Mouse (Mus musculus): Measurements from ENCODE around the gene Slc39a10. TPM values are rescaled to one million over a fixed set of nuclear protein-coding genes. Genes with fewer than 3 reads are reported as not detected.
A peak's percentile ranks its signal among the peaks of the same experiment; 100 is the strongest.

Slc39a10 gene
- total and polyA plus RNA-seq, 2 experiments from 2014 or later = 8.4 to 29.7 TPM

GRCm38 (mm10) chr1:46922904-46923303 lies 30.3 kb upstream of the Slc39a10 start:
- no peaks in the 10 kb centered on the region for H3K4me1 ChIP-seq (ENCODE audit: control insufficient read depth, insufficient read depth)
- ATAC-seq (ENCODE audit: insufficient read depth, low read depth) = no peak
- no peak overlapping the region for H3K4me3 ChIP-seq (ENCODE audit: low read depth, low read length)
- H3K9ac ChIP-seq (replicated peaks; ENCODE audit: low read depth, low read length) = no peak overlapping the region
- no peak overlapping the region for H3K4me2 ChIP-seq (ENCODE audit: low read depth, low read length)
- WGBS = 90% methylated on average over 7 of the region's 7 CpGs
- TF ChIP-seq CTCF (IDR thresholded peaks at IDR 0.05; ENCODE audit: low read depth) = no peak
- TF ChIP-seq EP300 (IDR thresholded peaks at IDR 0.05; ENCODE audit: low read depth) = no peak
- no peaks in the 10 kb centered on the region for H3K27me3 ChIP-seq (ENCODE audit: control insufficient read depth, insufficient read depth, low read length)
- no peak for DNase-seq (ENCODE audit: low spot score)
- H3K9me3 ChIP-seq (replicated peaks; ENCODE audit: control insufficient read depth, low read length) = no peaks in the 10 kb centered on the region
- H3K27ac ChIP-seq (ENCODE audit: low read depth) = no peak overlapping the region
- no peaks in the 10 kb centered on the region for H3K36me3 ChIP-seq (replicated peaks; ENCODE audit: control insufficient read depth, insufficient read depth, low read length)

DNA sequence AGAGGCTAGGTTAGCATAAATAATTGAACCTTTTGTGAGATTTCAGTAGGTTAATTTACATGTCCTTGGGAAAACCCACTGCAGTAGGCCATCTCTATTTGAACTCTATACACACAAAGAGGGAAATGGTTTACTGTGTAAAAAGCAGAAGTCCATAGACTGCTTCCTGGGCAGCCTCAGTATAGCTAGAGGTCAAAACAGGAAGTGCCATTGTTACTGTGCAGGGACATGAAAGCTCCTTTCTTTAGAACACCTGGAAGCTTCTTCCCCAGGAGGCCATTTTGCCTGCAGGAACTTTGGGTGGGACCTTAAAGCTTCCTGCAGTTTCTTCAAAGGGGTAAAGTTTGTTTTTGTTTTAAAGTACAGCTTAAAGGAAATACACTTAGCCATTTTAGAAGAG lies 29.0 kb upstream of the Slc39a10 start:
- no peak for DNase-seq (ENCODE audit: low spot score)
- no peaks in the 10 kb centered on the region for H3K27me3 ChIP-seq (ENCODE audit: control insufficient read depth, insufficient read depth, low read length)

GRCm38 (mm10) chr1:46916237-46916636 lies 23.6 kb upstream of the Slc39a10 start:
- no peaks in the 10 kb centered on the region for H3K36me3 ChIP-seq (replicated peaks; ENCODE audit: control insufficient read depth, insufficient read depth, low read length)
- no peak overlapping the region for H3K4me3 ChIP-seq (ENCODE audit: low read depth, low read length)
- no peak overlapping the region for H3K4me2 ChIP-seq (ENCODE audit: low read depth, low read length)
- no peak overlapping the region for H3K9ac ChIP-seq (replicated peaks; ENCODE audit: low read depth, low read length)
- ATAC-seq (ENCODE audit: insufficient read depth, low read depth) (no peak), DNase-seq (ENCODE audit: low spot score) (no peak)
- H3K9me3 ChIP-seq (replicated peaks; ENCODE audit: control insufficient read depth, low read length) = peaks cover 3% of the 10 kb centered on the region; the same call in 1 of the 2 replicates
- H3K27ac ChIP-seq (ENCODE audit: low read depth) = no peak overlapping the region
- H3K27me3 ChIP-seq (ENCODE audit: control insufficient read depth, insufficient read depth, low read length) = no peaks in the 10 kb centered on the region
- TF ChIP-seq CTCF (IDR thresholded peaks at IDR 0.05; ENCODE audit: low read depth) = no peak
- no peak for TF ChIP-seq EP300 (IDR thresholded peaks at IDR 0.05; ENCODE audit: low read depth)
- no peaks in the 10 kb centered on the region for H3K4me1 ChIP-seq (ENCODE audit: control insufficient read depth, insufficient read depth)

More for the DNA sequence above, 29.0 kb upstream of the Slc39a10 start:
- no peak overlapping the region for H3K27ac ChIP-seq (ENCODE audit: low read depth)
- no peak overlapping the region for H3K4me2 ChIP-seq (ENCODE audit: low read depth, low read length)
- no peak overlapping the region for H3K9ac ChIP-seq (replicated peaks; ENCODE audit: low read depth, low read length)
- peak; percentile 36; the same call in 1 of the 2 replicates for ATAC-seq (ENCODE audit: insufficient read depth, low read depth)
- TF ChIP-seq EP300 (IDR thresholded peaks at IDR 0.05; ENCODE audit: low read depth) = no peak
- TF ChIP-seq CTCF (IDR thresholded peaks at IDR 0.05; ENCODE audit: low read depth) = no peak
- no peaks in the 10 kb centered on the region for H3K9me3 ChIP-seq (replicated peaks; ENCODE audit: control insufficient read depth, low read length)
- no peak overlapping the region for H3K4me3 ChIP-seq (ENCODE audit: low read depth, low read length)
- no peaks in the 10 kb centered on the region for H3K36me3 ChIP-seq (replicated peaks; ENCODE audit: control insufficient read depth, insufficient read depth, low read length)
- no peaks in the 10 kb centered on the region for H3K4me1 ChIP-seq (ENCODE audit: control insufficient read depth, insufficient read depth)

DNA sequence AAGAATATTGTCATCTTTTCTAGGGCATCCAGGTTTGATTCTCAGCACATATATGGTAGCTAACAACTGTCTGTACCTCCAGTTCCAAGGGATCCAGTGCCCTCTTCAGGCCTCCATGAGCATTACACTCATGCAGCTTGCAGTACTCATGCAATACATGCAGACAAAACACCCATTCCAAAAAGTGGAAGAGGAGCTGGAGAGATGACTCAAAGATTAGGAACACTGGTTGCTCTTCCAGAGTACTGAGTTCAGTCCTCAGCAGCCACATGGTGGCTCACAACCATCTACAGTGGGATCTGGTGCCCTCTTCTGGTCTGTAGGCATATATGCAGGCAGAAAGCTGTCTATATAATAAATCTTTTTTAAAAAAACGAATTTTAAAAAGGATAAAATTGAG lies 21.7 kb upstream of the Slc39a10 start:
- TF ChIP-seq EP300 (IDR thresholded peaks at IDR 0.05; ENCODE audit: low read depth) (no peak), CTCF (IDR thresholded peaks at IDR 0.05; ENCODE audit: low read depth) (no peak)
- no peak for ATAC-seq (ENCODE audit: insufficient read depth, low read depth)

DNA sequence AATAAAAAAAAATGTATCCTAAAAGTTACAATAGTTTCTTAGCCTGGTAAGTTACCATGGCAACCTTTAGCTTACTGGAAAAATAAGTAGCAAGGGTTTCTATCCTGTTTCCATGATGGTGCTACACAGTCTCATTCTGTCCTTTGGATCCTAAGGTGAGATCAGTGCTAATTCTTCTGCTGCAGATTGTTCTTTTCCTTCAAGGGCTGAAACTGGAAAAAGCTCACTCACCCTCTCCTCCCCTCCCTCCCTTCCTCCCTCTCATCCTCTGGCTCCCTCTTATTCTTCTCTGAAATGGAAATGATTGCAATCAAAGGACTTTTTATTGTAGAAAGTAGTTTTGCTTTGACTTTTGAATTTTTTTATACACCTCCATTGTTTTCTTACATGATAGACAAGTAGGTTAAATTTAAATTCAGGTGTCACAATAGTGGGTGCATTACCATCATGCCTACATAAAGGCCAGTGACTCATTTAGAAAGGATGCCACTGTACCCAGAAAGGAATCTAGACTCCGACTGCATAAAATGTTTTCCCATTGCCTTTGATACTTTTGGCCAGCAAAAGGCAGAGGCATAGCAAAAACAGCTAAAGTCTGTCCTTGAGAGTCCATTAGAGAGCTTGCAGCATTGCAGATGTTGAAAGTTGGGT lies 20.0 kb upstream of the Slc39a10 start:
- TF ChIP-seq CTCF (IDR thresholded peaks at IDR 0.05; ENCODE audit: low read depth) (no peak), EP300 (IDR thresholded peaks at IDR 0.05; ENCODE audit: low read depth) (no peak)
- 65% methylated on average over 1 of the region's 1 CpGs for WGBS
- no peak for ATAC-seq (ENCODE audit: insufficient read depth, low read depth)

More for the DNA sequence above, 21.7 kb upstream of the Slc39a10 start:
- no peak overlapping the region for H3K4me2 ChIP-seq (ENCODE audit: low read depth, low read length)
- DNase-seq (ENCODE audit: low spot score) = no peak
- no peak overlapping the region for H3K27ac ChIP-seq (ENCODE audit: low read depth)
- peaks cover 3% of the 10 kb centered on the region; the same call in 1 of the 2 replicates for H3K9me3 ChIP-seq (replicated peaks; ENCODE audit: control insufficient read depth, low read length)
- no peaks in the 10 kb centered on the region for H3K36me3 ChIP-seq (replicated peaks; ENCODE audit: control insufficient read depth, insufficient read depth, low read length)
- no peak overlapping the region for H3K4me3 ChIP-seq (ENCODE audit: low read depth, low read length)
- no peaks in the 10 kb centered on the region for H3K4me1 ChIP-seq (ENCODE audit: control insufficient read depth, insufficient read depth)
- no peak overlapping the region for H3K9ac ChIP-seq (replicated peaks; ENCODE audit: low read depth, low read length)
- H3K27me3 ChIP-seq (ENCODE audit: control insufficient read depth, insufficient read depth, low read length) = no peaks in the 10 kb centered on the region
- 34% methylated on average over 1 of the region's 1 CpGs for WGBS

GRCm38 (mm10) chr1:46910154-46910553 lies 17.5 kb upstream of the Slc39a10 start:
- DNase-seq (ENCODE audit: low spot score) (no peak), ATAC-seq (ENCODE audit: insufficient read depth, low read depth) (no peak)
- no peaks in the 10 kb centered on the region for H3K36me3 ChIP-seq (replicated peaks; ENCODE audit: control insufficient read depth, insufficient read depth, low read length)
- H3K9ac ChIP-seq (replicated peaks; ENCODE audit: low read depth, low read length) = no peak overlapping the region
- H3K27me3 ChIP-seq (ENCODE audit: control insufficient read depth, insufficient read depth, low read length) = no peaks in the 10 kb centered on the region
- 0 out of 2 replicates have a peak, but pooled peaks cover 5% of the 10 kb centered on the region for H3K4me1 ChIP-seq (ENCODE audit: control insufficient read depth, insufficient read depth)
- WGBS = 80% methylated on average over 3 of the region's 3 CpGs
- TF ChIP-seq CTCF (IDR thresholded peaks at IDR 0.05; ENCODE audit: low read depth) (no peak), EP300 (IDR thresholded peaks at IDR 0.05; ENCODE audit: low read depth) (no peak)
- H3K27ac ChIP-seq (ENCODE audit: low read depth) = no peak overlapping the region
- H3K9me3 ChIP-seq (replicated peaks; ENCODE audit: control insufficient read depth, low read length) = peaks cover 3% of the 10 kb centered on the region; the same call in 1 of the 2 replicates
- H3K4me2 ChIP-seq (ENCODE audit: low read depth, low read length) = no peak overlapping the region
- H3K4me3 ChIP-seq (ENCODE audit: low read depth, low read length) = no peak overlapping the region

More for the DNA sequence above, 20.0 kb upstream of the Slc39a10 start:
- Histone ChIP-seq H3K27me3 (ENCODE audit: control insufficient read depth, insufficient read depth, low read length) (no peaks in the 10 kb centered on the region), H3K4me2 (ENCODE audit: low read depth, low read length) (no peak overlapping the region), H3K9me3 (replicated peaks; ENCODE audit: control insufficient read depth, low read length) (peaks cover 3% of the 10 kb centered on the region; the same call in 1 of the 2 replicates), H3K4me3 (ENCODE audit: low read depth, low read length) (no peak overlapping the region), H3K4me1 (ENCODE audit: control insufficient read depth, insufficient read depth) (0 out of 2 replicates have a peak, but pooled peaks cover 1% of the 10 kb centered on the region), H3K9ac (replicated peaks; ENCODE audit: low read depth, low read length) (no peak overlapping the region), H3K27ac (ENCODE audit: low read depth) (no peak overlapping the region), H3K36me3 (replicated peaks; ENCODE audit: control insufficient read depth, insufficient read depth, low read length) (no peaks in the 10 kb centered on the region)
- DNase-seq (ENCODE audit: low spot score) = no peak
